Mouse (Mus musculus): ENCODE data around the gene Ech1.

DNA sequence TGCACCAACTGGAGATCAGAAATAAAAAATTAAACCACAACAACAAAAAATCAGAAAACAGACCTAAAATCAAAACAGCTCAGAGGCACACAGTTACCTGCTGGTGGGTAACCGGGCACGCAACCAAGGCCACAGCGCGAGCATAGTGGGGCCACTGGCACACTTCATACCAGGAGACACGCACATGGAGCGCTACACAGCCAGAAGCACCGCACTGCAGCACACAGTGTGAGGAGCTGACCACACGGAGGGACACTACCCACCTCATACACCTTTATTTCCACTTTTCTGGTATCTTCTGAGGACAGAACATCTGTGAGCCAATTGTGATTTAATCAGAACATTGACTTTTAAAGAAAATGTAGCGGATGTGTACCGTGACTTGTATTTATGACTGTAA, 8.1 kb upstream of the Ech1 start:
- TF ChIP-seq CTCF (IDR thresholded peaks at IDR 0.05; ENCODE audit: low read depth, low read length) = no peak
- TF ChIP-seq POLR2A (IDR thresholded peaks at IDR 0.05; ENCODE audit: extremely low read depth, insufficient read depth, low read length) = no peak
